Mouse (Mus musculus): ENCODE data around the gene Cdc14b.

The Cdc14b gene

DNA sequence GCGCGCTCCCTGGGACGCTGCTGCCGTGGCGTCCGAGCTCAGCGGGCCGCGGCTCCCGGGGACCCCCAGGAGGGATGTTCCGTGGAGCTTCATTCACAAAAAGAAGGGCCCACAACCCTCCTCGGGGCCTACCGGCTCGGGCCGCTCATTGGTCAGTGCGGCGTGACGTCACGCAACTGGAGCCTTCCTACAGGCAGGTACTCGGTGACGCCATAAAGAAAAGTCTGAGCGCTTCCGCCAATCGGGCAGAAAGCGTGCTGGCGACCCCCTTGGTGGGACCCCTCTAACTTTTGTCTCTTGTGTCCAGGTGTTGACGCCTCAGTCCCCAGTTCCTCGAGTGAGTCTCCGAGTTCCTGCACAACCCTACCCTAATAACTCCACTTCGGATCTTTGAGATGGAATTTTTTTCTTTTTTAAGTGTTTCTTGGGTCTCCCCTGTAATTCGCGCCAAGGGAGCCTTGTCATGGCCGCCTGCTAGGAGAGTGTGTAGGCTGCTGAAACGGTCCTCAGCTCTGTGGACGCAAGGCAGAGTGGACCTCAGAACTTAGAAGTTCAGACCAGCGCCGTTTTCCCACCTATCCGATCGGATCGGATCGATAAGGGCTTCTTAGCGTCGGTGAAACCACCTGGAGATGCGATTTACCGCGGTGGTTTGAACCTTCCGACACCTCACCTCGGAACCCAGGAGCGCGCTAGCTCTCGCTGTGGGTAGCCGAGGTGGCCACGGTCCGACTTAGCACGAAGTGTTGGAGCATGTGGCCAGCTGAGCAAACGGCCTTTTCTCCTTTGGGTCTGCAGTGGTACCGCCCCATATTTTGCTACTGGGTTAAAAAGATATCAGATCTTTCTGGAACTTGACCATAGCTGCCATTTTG is at the start of gene Cdc14b:
TSS of gene Cdc14b (minus strand) at position 412 of the 875 bp plus-strand sequence.
- peak; percentile 56 for DNase-seq (ENCODE audit: low read depth, low spot score)

GRCm38 (mm10) chr13:64322561-64323281 is 47.6 kb upstream of the Cdc14b start:
- DNase-seq (ENCODE audit: low read depth, low spot score) = no peak

DNA sequence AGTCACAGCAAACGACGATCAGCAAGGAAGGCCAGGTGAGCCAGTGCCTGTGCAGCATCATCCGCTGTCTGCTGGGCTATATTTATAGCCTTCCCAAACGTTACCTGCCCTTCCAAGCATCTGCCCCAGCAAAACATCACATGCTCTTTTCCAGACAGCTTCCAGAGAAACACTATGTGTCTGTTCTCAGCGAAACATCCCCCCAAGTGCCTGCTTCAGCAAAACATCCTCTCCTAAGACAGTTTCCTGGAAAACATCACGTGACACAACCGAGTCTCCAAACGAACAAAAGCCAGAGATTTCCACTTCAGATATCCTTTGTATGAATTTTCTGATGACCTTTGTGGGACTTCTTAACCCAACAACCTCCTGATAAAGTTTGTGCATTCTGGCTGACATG is 45.2 kb upstream of the Cdc14b start:
- no peak for DNase-seq (ENCODE audit: low read depth, low spot score)

DNA sequence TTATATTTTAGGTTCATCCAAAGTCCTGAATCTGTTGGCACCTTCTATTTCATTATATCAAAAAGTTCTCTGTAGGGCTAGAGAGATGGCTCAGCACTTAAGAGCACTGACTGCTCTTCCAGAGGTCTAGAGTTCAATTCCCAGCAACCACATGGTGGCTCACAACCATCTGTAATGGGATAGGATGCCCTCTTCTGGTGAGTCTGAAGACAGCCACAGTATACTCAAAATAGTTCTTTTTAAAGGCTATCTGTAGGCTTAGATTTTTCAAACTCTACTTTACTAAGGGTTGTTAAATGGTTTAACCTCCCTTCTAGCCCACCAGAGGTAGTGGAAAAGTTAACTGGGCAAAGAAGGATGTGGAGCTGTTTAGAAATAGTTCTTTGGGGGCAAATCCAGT is 44.7 kb upstream of the Cdc14b start:
- no peak for DNase-seq (ENCODE audit: low read depth, low spot score)

DNA sequence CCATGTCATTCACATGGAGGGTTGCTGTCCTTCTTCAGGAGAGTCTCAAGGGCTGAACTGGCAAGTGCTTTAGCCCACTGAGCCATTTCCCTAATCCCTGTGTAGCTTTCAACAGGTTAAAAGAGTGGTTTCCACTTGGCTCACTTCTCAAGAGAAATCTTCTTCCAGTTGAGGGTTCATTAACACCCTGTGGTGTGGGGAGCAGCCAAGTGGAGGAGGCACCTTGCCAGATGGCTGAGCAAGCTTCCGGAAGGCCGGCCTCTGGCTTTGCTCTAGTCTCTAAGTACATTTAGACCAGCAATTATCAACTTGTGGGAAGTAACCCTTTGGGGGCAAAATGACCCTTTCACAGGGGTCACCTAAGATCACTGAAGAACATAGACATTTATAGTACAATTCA is 43.3 kb upstream of the Cdc14b start:
- no peak for DNase-seq (ENCODE audit: low read depth, low spot score)

GRCm38 (mm10) chr13:64315483-64316050 is 40.5 kb upstream of the Cdc14b start:
- DNase-seq (ENCODE audit: low read depth, low spot score) = no peak

DNA sequence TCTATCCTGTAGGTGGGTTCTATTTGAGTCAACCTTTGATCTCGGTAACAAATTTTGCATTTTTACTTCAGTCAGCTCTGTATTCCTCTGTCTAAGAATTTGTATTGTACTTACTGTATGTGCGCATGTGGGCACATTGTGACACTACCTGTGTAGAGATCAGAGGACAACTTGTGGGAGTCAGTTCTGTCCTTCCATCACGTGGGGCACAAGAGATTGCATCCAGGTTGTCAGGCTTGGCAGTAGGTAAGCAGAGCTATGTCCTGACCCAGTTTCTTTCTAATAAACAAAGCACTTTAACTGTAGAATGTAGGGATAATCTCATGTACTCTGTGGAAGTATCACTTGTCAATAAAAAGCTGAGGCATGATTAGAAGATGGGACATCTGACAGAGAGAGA is 39.0 kb upstream of the Cdc14b start:
- no peak for DNase-seq (ENCODE audit: low read depth, low spot score)

DNA sequence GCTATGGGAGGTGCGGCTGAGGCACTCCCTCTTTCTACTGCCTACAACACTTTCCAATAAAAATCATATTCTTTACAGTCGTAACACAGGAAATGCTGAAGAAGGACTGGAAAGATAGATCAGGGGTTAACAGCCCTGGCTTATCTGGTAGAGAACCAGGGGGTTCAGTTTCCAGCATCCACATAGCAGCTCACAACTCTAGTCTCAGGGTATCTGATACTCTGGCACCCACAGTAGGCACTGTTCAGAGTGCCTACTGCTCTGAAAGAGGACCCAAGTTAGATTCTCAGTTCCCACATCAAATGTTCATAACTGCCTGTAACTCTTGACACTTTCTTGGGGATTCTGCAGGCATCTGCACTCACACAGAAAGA is 37.8 kb upstream of the Cdc14b start:
- DNase-seq (ENCODE audit: low read depth, low spot score) = no peak

GRCm38 (mm10) chr13:64312024-64312915 is 37.2 kb upstream of the Cdc14b start, which contains the start of gene Aaed1:
Aaed1 (minus strand) TSS chr13:64312710.
- DNase-seq (ENCODE audit: low read depth, low spot score) = peak; percentile 49

DNA sequence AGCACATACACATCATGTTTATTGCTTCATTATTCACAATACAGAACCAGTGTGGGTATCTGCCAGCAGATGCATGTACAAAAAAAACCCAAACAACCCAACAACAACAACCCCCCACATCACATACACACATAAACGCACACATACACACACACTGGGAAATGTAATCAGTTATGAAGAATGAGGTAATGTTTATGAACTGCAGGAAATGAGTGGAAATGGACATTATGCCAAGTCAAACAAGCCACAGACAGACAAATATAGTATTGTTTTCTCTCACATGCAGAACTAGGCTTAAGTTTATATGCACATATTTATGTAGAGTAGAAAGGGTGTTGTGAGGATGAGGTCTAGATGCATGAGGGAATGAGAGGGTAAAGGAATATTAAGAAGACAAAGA is 36.2 kb upstream of the Cdc14b start:
- DNase-seq (ENCODE audit: low read depth, low spot score) = no peak

- DNase-seq (ENCODE audit: low read depth, low spot score) = no peak
Observed at GRCm38 (mm10) chr13:64310585-64310984, 35.5 kb upstream of the Cdc14b start.

DNA sequence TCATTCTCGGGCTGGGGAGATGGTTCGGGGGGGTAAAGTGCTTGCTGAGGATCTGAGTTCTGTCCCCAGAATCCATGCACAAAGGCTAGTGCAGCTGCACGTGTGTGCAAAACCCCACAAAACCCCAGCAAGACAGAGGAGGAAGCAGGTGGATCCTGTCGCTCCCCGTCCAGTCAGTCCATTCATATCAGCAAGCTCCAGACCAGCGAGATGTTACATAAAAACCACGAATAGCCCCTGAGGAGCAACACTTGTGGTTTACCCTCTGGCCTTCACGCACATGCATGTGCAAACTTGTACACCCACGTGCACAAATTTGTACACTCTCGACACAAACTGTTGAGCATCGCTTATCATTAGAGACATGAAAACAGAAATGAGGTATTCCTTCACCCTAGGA is 34.8 kb upstream of the Cdc14b start:
- DNase-seq (ENCODE audit: low read depth, low spot score) = no peak

GRCm38 (mm10) chr13:64309036-64309435 is 33.9 kb upstream of the Cdc14b start:
- no peak for DNase-seq (ENCODE audit: low read depth, low spot score)

GRCm38 (mm10) chr13:64307508-64307907 is 32.4 kb upstream of the Cdc14b start:
- no peak for DNase-seq (ENCODE audit: low read depth, low spot score)

GRCm38 (mm10) chr13:64306078-64306477 is 31.0 kb upstream of the Cdc14b start:
- peak; percentile 14 for DNase-seq (ENCODE audit: low read depth, low spot score)

GRCm38 (mm10) chr13:64299069-64299468 is 24.0 kb upstream of the Cdc14b start:
- DNase-seq (ENCODE audit: low read depth, low spot score) = no peak

- DNase-seq (ENCODE audit: low read depth, low spot score) = no peak
Observed at GRCm38 (mm10) chr13:64286791-64287190, 11.7 kb upstream of the Cdc14b start.

- DNase-seq (ENCODE audit: low read depth, low spot score) = no peak
Observed at GRCm38 (mm10) chr13:64286321-64286720, 11.2 kb upstream of the Cdc14b start.

- no peak for DNase-seq (ENCODE audit: low read depth, low spot score)
Observed at GRCm38 (mm10) chr13:64284676-64285075, 9.6 kb upstream of the Cdc14b start.

DNA sequence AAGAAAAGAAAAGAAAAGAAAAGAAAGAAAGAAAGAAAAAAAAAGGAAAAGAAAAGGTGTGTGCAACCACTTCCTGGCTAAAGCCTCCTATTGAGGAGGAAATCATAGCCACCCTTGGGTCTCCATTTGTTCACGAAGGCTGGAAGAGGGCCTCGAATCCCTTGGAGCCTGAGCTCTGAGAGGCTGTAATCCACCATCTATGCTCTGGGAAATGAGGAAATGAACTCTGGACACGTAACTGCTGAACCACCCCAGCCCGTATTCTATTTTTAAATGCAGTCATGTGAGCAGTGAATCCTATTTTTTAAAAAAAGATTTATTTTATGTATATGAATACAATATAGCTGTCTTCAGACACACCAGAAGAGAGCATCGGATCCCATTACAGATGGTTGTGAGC is 5.8 kb upstream of the Cdc14b start:
- no peak for DNase-seq (ENCODE audit: low read depth, low spot score)

- DNase-seq (ENCODE audit: low read depth, low spot score) = no peak
Observed at GRCm38 (mm10) chr13:64275754-64276127, 651 bp upstream of the Cdc14b start.
